Mouse (Mus musculus) retina, embryonic 14.5 days (tissue): ENCODE data around the gene Gm8909.
"Not testable (repeated sequence)": the region's sequence is repeated elsewhere in the genome, so short reads cannot be mapped to it uniquely, and the experiment has no call there.

Experiments
- DNase-seq: peaks from one replicate; pipeline ENCODE4 v3.0.0-alpha.2; 2015; ENCODE audit warnings: low spot score

Gm8909 gene

DNA sequence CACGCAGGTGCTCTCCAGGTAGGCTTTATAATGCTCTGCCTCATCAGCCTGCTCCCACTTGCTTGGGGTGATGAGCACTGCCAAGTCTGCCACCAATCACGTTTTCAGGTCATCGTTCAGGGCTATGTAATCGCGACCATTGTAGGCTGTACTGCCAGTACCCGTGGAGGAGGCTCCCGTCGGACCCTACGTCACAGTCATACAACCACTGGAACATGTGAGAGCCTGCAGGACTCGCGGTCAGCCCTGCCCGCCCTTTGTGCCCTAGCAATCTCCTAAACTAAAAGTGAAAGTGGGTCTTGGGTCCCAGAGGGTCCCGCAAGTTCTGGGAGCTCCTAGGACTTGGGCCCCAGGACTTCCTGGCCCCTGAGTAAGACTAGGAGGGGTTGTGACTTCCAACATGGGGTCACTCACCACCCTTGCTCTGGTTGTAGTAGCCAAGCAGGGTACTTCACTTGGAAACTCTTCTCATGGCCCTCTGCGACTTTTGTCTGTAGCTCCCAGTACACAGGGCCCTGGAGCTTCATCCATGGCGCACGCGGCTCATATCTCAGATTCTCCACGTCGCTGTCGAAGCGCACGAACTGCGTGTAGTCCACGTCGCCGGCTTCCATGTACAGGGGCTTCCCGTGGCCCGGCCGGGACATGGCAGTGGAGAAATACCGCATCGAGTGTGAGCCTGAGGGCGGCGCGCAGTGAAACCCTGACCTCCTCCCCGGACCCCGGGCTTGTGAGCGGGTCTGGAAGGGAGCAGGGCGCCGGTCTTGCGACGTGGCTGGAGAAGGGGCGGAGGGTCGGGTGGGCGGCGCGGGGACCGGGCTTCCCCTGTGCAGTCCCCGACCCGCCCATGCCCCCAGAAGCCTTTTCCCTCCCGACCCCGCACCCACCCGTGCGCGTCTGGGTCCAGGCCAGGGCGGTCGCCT is 6.9 kb downstream of the Gm8909 start:
- DNase-seq: no peak

DNA sequence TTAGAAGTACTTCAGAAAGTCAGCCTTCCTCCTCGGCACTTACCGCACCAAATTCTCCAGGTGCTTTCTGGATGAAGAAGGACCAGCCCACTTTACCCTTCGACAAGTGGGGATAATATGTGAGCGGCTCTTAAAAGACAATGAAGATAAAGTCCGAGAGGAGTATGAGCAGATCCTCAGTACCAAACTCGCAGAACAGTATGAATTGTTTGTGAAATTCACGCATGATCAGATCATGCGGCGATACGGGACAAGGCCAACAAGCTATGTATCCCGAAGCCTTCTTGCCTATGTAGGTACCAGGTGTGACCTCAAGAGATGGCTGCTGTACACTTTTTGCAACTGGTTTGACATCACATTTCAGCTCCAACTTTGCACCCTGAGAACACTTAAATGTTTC is 10.1 kb downstream of the Gm8909 start:
- DNase-seq: not testable (repeated sequence)

- not testable (repeated sequence) for DNase-seq
Measured at GRCm38 (mm10) chr17:36157782-36158181, 10.6 kb downstream of the Gm8909 start.

DNA sequence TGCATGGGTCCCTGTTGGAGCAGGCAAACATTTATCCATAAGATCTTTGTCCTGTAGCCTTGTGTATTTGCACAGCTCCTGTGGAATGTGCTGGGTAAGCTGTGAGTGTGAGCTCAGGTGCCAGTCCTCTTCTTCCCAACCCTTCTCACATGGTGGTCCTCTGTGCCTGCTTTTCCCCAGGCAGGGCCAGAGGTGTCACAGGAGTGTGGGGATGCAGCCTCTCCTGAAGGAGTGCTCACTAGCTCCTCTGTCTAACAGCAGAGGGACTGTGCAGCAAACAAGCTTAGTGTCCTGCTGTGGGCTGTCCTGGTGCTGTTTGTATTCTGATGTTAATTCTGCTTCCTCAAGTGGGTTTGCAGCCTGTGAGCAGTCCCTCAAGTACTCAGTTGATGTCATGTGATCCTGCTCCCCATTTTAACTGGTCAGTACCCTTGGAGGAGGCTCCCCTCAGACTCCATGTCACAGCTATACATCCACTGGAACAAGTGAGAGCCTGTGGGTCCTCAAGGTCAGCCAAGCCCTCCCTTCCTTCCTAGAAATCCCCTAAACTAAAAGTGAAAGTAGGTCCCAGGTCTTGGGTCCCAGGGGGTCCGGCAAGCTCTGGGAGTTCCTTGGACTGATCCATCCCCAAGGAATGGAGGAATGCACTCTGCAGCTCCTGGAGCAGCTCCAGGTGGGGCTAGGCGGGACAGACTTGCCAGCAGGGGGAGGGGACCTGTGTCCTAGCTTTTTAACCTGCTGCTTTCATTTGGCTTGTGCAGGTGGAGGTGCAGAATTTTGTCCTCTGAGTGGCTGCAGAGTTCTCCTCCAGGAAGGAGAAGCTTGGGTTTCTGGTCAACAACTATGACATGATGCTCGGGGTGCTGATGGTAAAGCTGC is 13.8 kb downstream of the Gm8909 start:
- no peak for DNase-seq

DNA sequence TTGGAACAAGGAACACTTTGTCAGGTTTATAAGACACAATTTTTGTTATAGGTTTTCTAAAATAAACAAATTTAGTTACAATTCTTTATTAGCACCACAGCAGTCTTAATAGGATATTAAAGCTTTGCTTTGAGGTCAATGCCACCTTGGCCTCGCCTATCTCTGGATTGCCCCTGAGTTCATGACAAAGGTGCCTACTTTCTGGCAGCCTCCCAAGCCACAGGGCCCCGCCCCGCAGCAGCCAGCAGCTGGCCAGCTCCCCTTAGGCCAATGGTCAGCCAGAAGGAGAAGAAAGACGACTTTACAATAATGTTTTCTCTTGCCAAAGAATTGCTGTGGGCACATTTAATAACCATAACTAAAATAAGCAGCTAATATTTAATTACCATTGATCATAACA is 17.1 kb downstream of the Gm8909 start:
- not testable (repeated sequence) for DNase-seq

GRCm38 (mm10) chr17:36148468-36148867 is 19.9 kb downstream of the Gm8909 start:
- not testable (repeated sequence) for DNase-seq

- DNase-seq: not testable (repeated sequence)
Measured at GRCm38 (mm10) chr17:36146937-36147336, 21.4 kb downstream of the Gm8909 start.

DNA sequence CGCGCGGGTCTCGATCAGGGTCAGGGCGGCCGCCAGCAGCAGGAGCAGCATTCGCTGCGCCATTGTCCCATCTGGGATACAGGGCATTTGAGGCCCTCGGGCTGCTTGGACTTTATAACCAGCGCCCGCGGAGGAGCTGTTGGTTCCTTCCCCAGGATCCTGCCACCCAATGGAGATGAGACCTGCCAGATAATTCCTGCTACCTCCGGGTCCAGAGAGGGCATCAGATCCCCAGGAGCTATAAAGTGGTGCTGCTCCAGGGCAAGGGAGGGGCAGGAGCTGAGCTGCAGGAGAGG is 22.5 kb downstream of the Gm8909 start:
- DNase-seq: not testable (repeated sequence)

DNA sequence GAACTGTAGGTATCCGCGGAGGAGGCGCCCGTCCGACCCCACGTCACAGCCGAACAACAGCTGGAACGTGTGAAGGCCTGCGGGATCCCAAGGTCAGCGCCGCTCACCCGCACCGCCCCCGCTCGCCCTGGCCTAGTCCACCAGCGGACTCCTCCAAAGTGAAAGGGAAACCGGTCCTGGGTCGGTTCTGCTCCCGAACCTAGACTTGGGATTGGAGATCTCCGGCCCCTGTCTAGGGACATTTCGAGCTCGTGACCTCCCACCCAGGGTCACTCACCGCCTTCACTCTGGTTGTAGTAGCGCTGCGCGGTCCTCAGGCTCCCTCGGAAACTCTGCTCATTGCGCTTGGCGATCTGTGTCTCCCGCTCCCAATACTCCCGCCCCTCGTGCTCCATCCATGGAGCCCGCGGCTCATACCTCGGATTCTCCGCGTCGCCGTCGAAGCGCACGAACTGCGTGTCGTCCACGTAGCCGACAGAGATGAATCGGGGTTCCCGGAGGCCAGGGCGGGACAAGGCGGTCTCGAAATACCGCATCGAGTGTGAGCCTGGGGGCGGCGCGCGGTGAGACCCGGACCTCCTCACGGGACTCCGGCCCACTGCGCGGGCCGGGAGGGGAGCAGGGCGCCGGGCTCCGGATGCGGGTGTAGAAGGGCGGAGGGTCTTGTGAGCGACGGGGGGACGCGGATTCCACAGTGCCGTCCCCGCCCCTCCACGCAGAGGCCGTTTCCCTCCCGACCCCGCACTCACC is 23.1 kb downstream of the Gm8909 start:
- no peak for DNase-seq

- not testable (repeated sequence) for DNase-seq
Measured at GRCm38 (mm10) chr17:36136299-36136848, 32.0 kb downstream of the Gm8909 start.

DNA sequence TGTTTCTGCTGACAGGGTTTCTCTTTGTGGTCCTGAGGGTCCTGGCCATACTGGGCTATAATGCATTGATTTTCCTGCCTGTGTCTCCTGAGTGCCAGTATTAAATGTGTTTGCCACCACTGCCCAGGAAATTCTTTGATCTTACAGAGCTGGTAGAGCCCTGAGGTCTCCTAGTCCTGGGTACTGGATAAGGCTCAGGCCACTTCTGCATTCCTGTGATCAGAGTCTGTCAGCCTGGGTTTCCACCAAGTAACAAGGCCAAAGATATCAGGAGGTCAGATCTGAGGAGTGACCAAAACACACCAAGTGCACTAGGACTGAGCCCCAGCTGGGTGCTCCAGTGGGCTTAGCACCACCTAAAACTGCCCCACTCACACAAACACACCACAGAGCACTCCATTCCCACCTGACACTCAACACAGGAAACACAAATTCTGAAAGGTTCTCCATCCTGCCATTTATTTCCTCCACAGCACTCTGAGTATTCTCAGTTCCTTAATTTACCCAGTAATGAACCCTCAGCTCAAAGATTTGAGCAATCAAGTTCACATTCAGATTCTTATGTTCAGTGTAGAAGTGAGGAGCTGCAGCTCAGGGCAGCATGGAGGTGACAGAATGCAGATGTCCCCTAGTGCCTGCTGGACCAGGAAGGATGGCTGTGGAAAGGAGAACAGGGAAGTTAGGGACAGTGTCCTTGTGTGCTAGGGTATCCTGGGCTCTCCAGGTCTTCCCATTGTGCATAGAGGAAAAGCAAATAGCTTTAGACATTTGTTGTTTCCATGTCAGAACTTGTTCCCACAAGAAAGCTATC is 32.7 kb downstream of the Gm8909 start:
- not testable (repeated sequence) for DNase-seq

- peak; percentile 83 for DNase-seq
Measured at GRCm38 (mm10) chr17:36131516-36132265, 36.6 kb downstream of the Gm8909 start.

GRCm38 (mm10) chr17:36128968-36129817 is 39.1 kb downstream of the Gm8909 start, which contains the start of gene Gm7030:
Gene Gm7030, minus strand, starts transcription at chr17:36129425.
- not testable (repeated sequence) for DNase-seq

DNA sequence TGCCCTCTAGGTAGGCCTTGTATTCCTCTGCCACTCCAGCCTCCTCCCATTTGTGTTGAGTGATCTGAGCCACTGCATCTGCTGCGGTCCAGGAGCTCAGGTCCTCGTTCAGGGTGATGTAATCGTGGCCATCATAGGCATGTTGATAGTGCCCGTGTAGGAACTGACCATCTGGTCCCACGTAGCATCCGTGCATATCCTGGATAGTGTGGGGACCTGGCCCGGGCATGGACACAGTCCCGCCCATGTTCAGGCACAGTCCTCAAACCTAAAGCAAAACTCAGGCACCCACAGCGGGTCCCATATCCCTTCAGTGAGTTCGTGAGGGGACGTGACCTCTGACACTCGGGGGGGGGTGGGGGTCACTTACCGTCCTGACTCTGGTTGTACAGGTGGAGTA is 39.8 kb downstream of the Gm8909 start:
- not testable (repeated sequence) for DNase-seq

- DNase-seq: not testable (repeated sequence)
Measured at GRCm38 (mm10) chr17:36124111-36124510, 44.2 kb downstream of the Gm8909 start.

DNA sequence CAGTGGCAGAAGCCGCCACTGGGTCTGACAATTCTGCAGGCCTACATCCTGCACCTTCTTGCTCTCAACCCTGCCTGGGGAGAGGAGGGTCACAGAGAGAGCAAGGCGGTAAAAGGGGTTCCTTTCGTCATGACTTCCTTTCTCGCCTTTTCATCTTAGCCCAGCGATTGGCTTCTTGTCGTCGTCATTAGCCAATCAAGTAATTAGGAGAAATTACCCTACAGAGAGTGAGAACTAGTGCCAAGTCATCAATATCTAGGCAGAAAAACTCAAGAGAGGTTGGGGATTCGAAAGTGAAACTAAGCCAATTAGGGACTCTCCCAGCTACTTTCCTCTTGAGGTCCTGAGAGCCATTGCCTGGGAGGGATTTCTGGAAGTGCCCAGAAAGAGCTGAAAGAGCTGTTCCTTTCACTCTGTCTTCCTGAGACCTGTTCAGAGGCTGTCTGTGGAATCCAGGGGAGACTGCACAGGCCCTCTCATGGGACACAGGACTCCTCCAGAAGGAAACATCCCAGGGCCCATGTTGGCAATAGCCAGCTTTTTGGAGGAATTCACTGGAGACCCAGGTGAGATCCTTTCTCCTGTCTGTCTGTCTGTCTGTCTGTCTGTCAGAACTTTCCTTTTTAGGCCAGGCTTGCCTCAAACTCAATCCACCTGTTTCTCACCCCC is 46.9 kb downstream of the Gm8909 start, which contains the start of gene Gm19684:
Gene Gm19684 (plus strand): TSS at position 327 of the 669 bp plus-strand sequence.
- DNase-seq: not testable (repeated sequence)

DNA sequence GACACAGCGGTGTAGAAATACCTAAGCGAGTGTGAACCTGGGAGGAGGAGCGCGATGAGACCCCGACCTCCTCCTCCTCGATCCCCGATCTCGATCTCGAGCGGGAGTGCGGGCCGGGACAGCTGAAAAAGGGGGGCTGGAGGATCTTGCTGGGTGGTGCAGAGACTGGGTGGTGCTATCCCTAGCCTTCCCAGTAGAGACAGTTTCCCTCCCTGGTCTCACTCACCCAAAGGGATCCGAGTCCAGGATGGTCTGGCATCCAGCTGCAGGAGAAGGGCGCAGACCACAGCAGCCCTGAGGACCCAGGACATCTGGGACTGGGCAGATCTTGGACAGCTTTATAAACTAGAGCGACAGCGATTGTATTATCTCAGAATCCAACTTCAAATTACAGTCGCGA is 47.5 kb downstream of the Gm8909 start:
- DNase-seq: not testable (repeated sequence)

- DNase-seq: not testable (repeated sequence)
Measured at GRCm38 (mm10) chr17:36116545-36116944, 51.8 kb downstream of the Gm8909 start.
